ENCODE assay signal across 9 mouse cellular contexts in the genomic region with DNA sequence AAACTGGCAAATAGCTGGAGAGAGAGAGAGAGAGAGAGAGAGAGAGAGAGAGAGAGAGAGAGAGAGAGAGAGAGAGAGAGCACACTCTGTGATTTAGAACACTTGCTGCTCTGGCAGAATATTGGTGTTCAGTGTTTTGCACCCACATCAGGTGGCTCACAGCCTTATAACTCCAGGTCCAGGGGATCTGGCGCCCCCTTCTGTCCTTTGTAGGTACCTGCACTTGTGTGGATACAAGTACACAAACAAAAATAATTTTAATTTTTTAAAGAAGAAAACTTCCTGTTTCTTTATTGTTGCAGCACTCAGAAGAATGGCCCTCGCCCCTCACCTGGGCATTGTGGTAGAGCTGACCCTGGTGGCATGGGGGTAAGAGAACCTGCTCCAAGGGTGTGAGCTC. TPM values are rescaled to one million over a fixed set of nuclear protein-coding genes. Genes with fewer than 3 reads are reported as not detected.
DNase-seq lines count a peak whose midpoint lies in the region; ATAC-seq and TF ChIP-seq lines count a peak whose summit lies in the region.
"Had no signal": no experiment of that assay in that cellular context is flagged by ENCODE, and none has a peak within 500 bp of the region (broad histone marks: within the 10 kb centered on the region; RNA-seq: fewer than 3 reads in every experiment).

No protein-coding gene starts in this region.

- no peak for TF ChIP-seq EP300 in lung, postnatal 0 days (IDR thresholded peaks at IDR 0.05)

- H3K9me3 ChIP-seq in forebrain, embryonic 14.5 days (replicated peaks; ENCODE audit: control insufficient read depth, low read length) = no peaks in the 10 kb centered on the region
- no peaks in the 10 kb centered on the region for H3K9me3 ChIP-seq in forebrain, embryonic 13.5 days (replicated peaks)
- H3K9me3 ChIP-seq in lung, postnatal 0 days (ENCODE audit: low read length) = no peaks in the 10 kb centered on the region
- H3K9me3 ChIP-seq: neural tube, embryonic 12.5 days had no signal

- H3K27ac ChIP-seq in forebrain, embryonic 14.5 days (ENCODE audit: low read depth, low read length) = no peak overlapping the region
- H3K27ac ChIP-seq in forebrain, embryonic 13.5 days = no peak overlapping the region
- H3K27ac ChIP-seq in testis, adult 2 months (ENCODE audit: control insufficient read depth, insufficient read depth, low read depth, low read length) = no peak overlapping the region
- no peak overlapping the region for H3K27ac ChIP-seq in lung, postnatal 0 days (ENCODE audit: low read length)
- H3K27ac ChIP-seq: neural tube, embryonic 12.5 days had no signal

- peak; percentile 46; the same call in 1 of the 2 replicates for TF ChIP-seq CTCF in testis, adult 2 months (IDR thresholded peaks at IDR 0.05; ENCODE audit: control insufficient read depth, insufficient read depth, insufficient replicate concordance, low read depth, low read length)
- peak; percentile 77 for TF ChIP-seq CTCF in lung, postnatal 0 days (IDR thresholded peaks at IDR 0.05)

- no peaks in the 10 kb centered on the region for H3K36me3 ChIP-seq in forebrain, embryonic 14.5 days (ENCODE audit: control insufficient read depth, insufficient read depth, low read length)
- H3K36me3 ChIP-seq in forebrain, embryonic 13.5 days (ENCODE audit: poor library complexity, severe bottlenecking) = no peaks in the 10 kb centered on the region
- H3K36me3 ChIP-seq in testis, adult 2 months (ENCODE audit: control insufficient read depth, insufficient read depth, low read length) = no peaks in the 10 kb centered on the region
- H3K36me3 ChIP-seq in lung, postnatal 0 days (ENCODE audit: insufficient read depth, low read length) = no peaks in the 10 kb centered on the region
- H3K36me3 ChIP-seq: neural tube, embryonic 12.5 days had no signal

- WGBS in forebrain, embryonic 14.5 days = 17% methylated on average over 2 of the region's 2 CpGs
- 18% methylated on average over 2 of the region's 2 CpGs for WGBS in forebrain, embryonic 13.5 days
- WGBS in lung, postnatal 0 days = 16% methylated on average over 2 of the region's 2 CpGs

- H3K4me3 ChIP-seq in forebrain, embryonic 14.5 days (ENCODE audit: low read depth, low read length) = no peak overlapping the region
- no peak overlapping the region for H3K4me3 ChIP-seq in forebrain, embryonic 13.5 days
- no peak overlapping the region for H3K4me3 ChIP-seq in testis, adult 2 months (ENCODE audit: control insufficient read depth, low read depth, low read length)
- no peak overlapping the region for H3K4me3 ChIP-seq in lung, postnatal 0 days (ENCODE audit: low read depth, low read length)
- H3K4me3 ChIP-seq: neural tube, embryonic 12.5 days had no signal

- no peak overlapping the region for H3K9ac ChIP-seq in forebrain, embryonic 14.5 days (ENCODE audit: low read length)
- no peak overlapping the region for H3K9ac ChIP-seq in forebrain, embryonic 13.5 days
- no peak overlapping the region for H3K9ac ChIP-seq in lung, postnatal 0 days (replicated peaks; ENCODE audit: low read depth)
- H3K9ac ChIP-seq: neural tube, embryonic 12.5 days had no signal

- no peaks in the 10 kb centered on the region for H3K27me3 ChIP-seq in forebrain, embryonic 14.5 days (replicated peaks; ENCODE audit: control insufficient read depth, insufficient read depth, low read length)
- no peaks in the 10 kb centered on the region for H3K27me3 ChIP-seq in forebrain, embryonic 13.5 days
- H3K27me3 ChIP-seq in testis, adult 2 months (ENCODE audit: control insufficient read depth, insufficient read depth, low read length) = no peaks in the 10 kb centered on the region
- H3K27me3 ChIP-seq in lung, postnatal 0 days (replicated peaks; ENCODE audit: insufficient read depth, low read length) = no peaks in the 10 kb centered on the region
- H3K27me3 ChIP-seq: neural tube, embryonic 12.5 days had no signal

- no peaks in the 10 kb centered on the region for H3K4me1 ChIP-seq in forebrain, embryonic 14.5 days (ENCODE audit: control insufficient read depth, insufficient read depth, low read length)
- no peaks in the 10 kb centered on the region for H3K4me1 ChIP-seq in forebrain, embryonic 13.5 days
- H3K4me1 ChIP-seq in testis, adult 2 months (ENCODE audit: control insufficient read depth, insufficient read depth, low read length) = no peaks in the 10 kb centered on the region; the same call in 1 of the 2 replicates
- H3K4me1 ChIP-seq in lung, postnatal 0 days (ENCODE audit: insufficient read depth, low read depth, low read length) = no peaks in the 10 kb centered on the region
- H3K4me1 ChIP-seq: neural tube, embryonic 12.5 days had no signal

- DNase-seq in forebrain, embryonic 14.5 days (ENCODE audit: low spot score) = peak; percentile 34
- DNase-seq in testis, postnatal 14 days (ENCODE audit: low spot score) = no peak
- DNase-seq in embryo, embryonic 10.5 days (ENCODE audit: low spot score) = peak; percentile 60
- DNase-seq in lung, postnatal 0 days (ENCODE audit: low spot score) = peak; percentile 52
- peak; percentile 83 for DNase-seq in thymus, postnatal 14 days
- DNase-seq in ovary, adult 18-20 months (ENCODE audit: low spot score) = no peak

- TF ChIP-seq POLR2A in testis, adult 2 months (IDR thresholded peaks at IDR 0.05; ENCODE audit: control insufficient read depth, low read depth, low read length) = no peak

- H3K4me2 ChIP-seq in forebrain, embryonic 14.5 days (ENCODE audit: low read length) = no peak overlapping the region
- no peak overlapping the region for H3K4me2 ChIP-seq in forebrain, embryonic 13.5 days
- H3K4me2 ChIP-seq in lung, postnatal 0 days (replicated peaks; ENCODE audit: low read depth, low read length) = no peak overlapping the region
- H3K4me2 ChIP-seq: neural tube, embryonic 12.5 days had no signal

- no peak for ATAC-seq in forebrain, embryonic 14.5 days
- ATAC-seq in forebrain, embryonic 13.5 days = no peak
- no peak for ATAC-seq in lung, postnatal 0 days

RNA-seq across cellular contexts. Expression of a gene that starts 16.5 kb away (rescaled TPM):
- polyA plus RNA-seq in forebrain, embryonic 14.5 days (2014; fragmentation: Nextera tagmentation; extraction: Ambion mirVana) = 150 and 200 TPM in 2 replicates
- polyA plus RNA-seq in forebrain, embryonic 13.5 days (2015; fragmentation: Nextera tagmentation; extraction: Ambion mirVana) = 171 and 189 TPM in 2 replicates
- 35.1 and 35.3 TPM in 2 replicates for polyA plus RNA-seq in testis, adult 2 months (2012; rRNA removed)
- 31.7 and 33.8 TPM in 2 replicates for polyA plus RNA-seq in lung, postnatal 0 days (2015; fragmentation: Nextera tagmentation; extraction: Ambion mirVana)

RNA-seq across cellular contexts. Expression of a gene that starts 45.4 kb away (rescaled TPM):
- polyA plus RNA-seq in forebrain, embryonic 14.5 days (2014; fragmentation: Nextera tagmentation; extraction: Ambion mirVana) = 2.8 and 4.4 TPM in 2 replicates
- 1.1 and 1.3 TPM in 2 replicates for polyA plus RNA-seq in forebrain, embryonic 13.5 days (2015; fragmentation: Nextera tagmentation; extraction: Ambion mirVana)
- 1.4 and 1.8 TPM in 2 replicates for polyA plus RNA-seq in testis, adult 2 months (2012; rRNA removed)
- 4.5 and 4.9 TPM in 2 replicates for polyA plus RNA-seq in lung, postnatal 0 days (2015; fragmentation: Nextera tagmentation; extraction: Ambion mirVana)

RNA-seq across cellular contexts. Expression of a gene that starts 57.1 kb away (rescaled TPM):
- polyA plus RNA-seq in forebrain, embryonic 14.5 days (2014; fragmentation: Nextera tagmentation; extraction: Ambion mirVana) = not detected in 2 replicates
- not detected in 2 replicates for polyA plus RNA-seq in forebrain, embryonic 13.5 days (2015; fragmentation: Nextera tagmentation; extraction: Ambion mirVana)
- polyA plus RNA-seq in testis, adult 2 months (2012; rRNA removed) = 0.73 and 2.1 TPM in 2 replicates
- polyA plus RNA-seq in lung, postnatal 0 days (2015; fragmentation: Nextera tagmentation; extraction: Ambion mirVana) = 19.5 and 20.5 TPM in 2 replicates

Comparison
In these comparisons a context has a peak if more than half of its experiments do, and no peak if none do; other contexts are left out.
1. DNase-seq: peak in forebrain, embryonic 14.5 days (single experiment), embryo, embryonic 10.5 days (single experiment), lung, postnatal 0 days (single experiment) and thymus, postnatal 14 days (single experiment); none in testis, postnatal 14 days (single experiment) and ovary, adult 18-20 months (single experiment).